Mouse (Mus musculus): ENCODE results near the gene Ang2.
A peak's percentile ranks its signal among the peaks of the same experiment; 100 is the strongest.
"Not testable (repeated sequence)": the region's sequence is repeated elsewhere in the genome, so short reads cannot be mapped to it uniquely, and the experiment has no call there.

Ang2 gene

GRCm38 (mm10) chr14:51199098-51200023, at the start of gene Ang2:
TSS of gene Ang2 (minus strand) at chr14:51199148.
- no peak for DNase-seq (ENCODE audit: low read depth, low spot score)

GRCm38 (mm10) chr14:51247736-51248135, 48.8 kb upstream of the Ang2 start:
- DNase-seq (ENCODE audit: low read depth, low spot score) = no peak

GRCm38 (mm10) chr14:51240899-51241298, 42.0 kb upstream of the Ang2 start:
- DNase-seq (ENCODE audit: low read depth, low spot score) = peak; percentile 80

- not testable (repeated sequence) for DNase-seq (ENCODE audit: low read depth, low spot score)
Measured at GRCm38 (mm10) chr14:51237488-51237887, 38.5 kb upstream of the Ang2 start.

GRCm38 (mm10) chr14:51229657-51230056, 30.7 kb upstream of the Ang2 start:
- DNase-seq (ENCODE audit: low read depth, low spot score) = peak; percentile 4

- not testable (repeated sequence) for DNase-seq (ENCODE audit: low read depth, low spot score)
Measured at GRCm38 (mm10) chr14:51220075-51220474, 21.1 kb upstream of the Ang2 start.

- peak; percentile 16 for DNase-seq (ENCODE audit: low read depth, low spot score)
Measured at GRCm38 (mm10) chr14:51203115-51203514, 4.2 kb upstream of the Ang2 start, which contains the start of gene Ear14. TSS of gene Ear14 (plus strand) at chr14:51203391.

- no peak for DNase-seq (ENCODE audit: low read depth, low spot score)
Measured at GRCm38 (mm10) chr14:51200466-51200865, 1.5 kb upstream of the Ang2 start.

- DNase-seq (ENCODE audit: low read depth, low spot score) = peak; percentile 43
Measured at GRCm38 (mm10) chr14:51200054-51200453, 1.1 kb upstream of the Ang2 start.

GRCm38 (mm10) chr14:51195681-51196080, 3.3 kb downstream of the Ang2 start:
- no peak for DNase-seq (ENCODE audit: low read depth, low spot score)

- DNase-seq (ENCODE audit: low read depth, low spot score) = not testable (repeated sequence)
Measured at GRCm38 (mm10) chr14:51181051-51181450, 17.9 kb downstream of the Ang2 start.

- peak; percentile 6 for DNase-seq (ENCODE audit: low read depth, low spot score)
Measured at GRCm38 (mm10) chr14:51173843-51174242, 25.1 kb downstream of the Ang2 start.

- DNase-seq (ENCODE audit: low read depth, low spot score) = peak; percentile 33
Measured at GRCm38 (mm10) chr14:51172947-51173346, 26.0 kb downstream of the Ang2 start.

GRCm38 (mm10) chr14:51172095-51172865, 26.7 kb downstream of the Ang2 start:
- peak; percentile 25 for DNase-seq (ENCODE audit: low read depth, low spot score)

- DNase-seq (ENCODE audit: low read depth, low spot score) = no peak
Measured at GRCm38 (mm10) chr14:51166068-51166467, 32.9 kb downstream of the Ang2 start.

- DNase-seq (ENCODE audit: low read depth, low spot score) = no peak
Measured at GRCm38 (mm10) chr14:51165435-51165834, 33.5 kb downstream of the Ang2 start.

- DNase-seq (ENCODE audit: low read depth, low spot score) = not testable (repeated sequence)
Measured at GRCm38 (mm10) chr14:51163323-51163722, 35.6 kb downstream of the Ang2 start.

- peak; percentile 21 for DNase-seq (ENCODE audit: low read depth, low spot score)
Measured at GRCm38 (mm10) chr14:51161976-51162375, 37.0 kb downstream of the Ang2 start, which contains the start of gene Rnase2b. TSS of gene Rnase2b (plus strand) at chr14:51162260.

GRCm38 (mm10) chr14:51157072-51157471, 41.9 kb downstream of the Ang2 start:
- no peak for DNase-seq (ENCODE audit: low read depth, low spot score)

GRCm38 (mm10) chr14:51156736-51157068, 42.2 kb downstream of the Ang2 start:
- DNase-seq (ENCODE audit: low read depth, low spot score) = no peak

GRCm38 (mm10) chr14:51156056-51156735, 42.8 kb downstream of the Ang2 start:
- DNase-seq (ENCODE audit: low read depth, low spot score) = no peak
